Mouse (Mus musculus) ES-E14 (cell line): ENCODE measurements at regions not wholly inside any gene's neighbourhood (a gene's known extent, or its start where the extent isn't known, plus 50 kb on each side); places are given as distances from the start of the nearest gene placed in this dataset.
A peak's percentile ranks its signal among the peaks of the same experiment; 100 is the strongest.

Experiments used
- DNase-seq: peaks from one replicate; pipeline ENCODE4 v3.0.0-alpha.2; 2013; ENCODE audit warnings: low read depth, low spot score
- H3K27ac ChIP-seq: 2 replicates; pipeline ENCODE4 v1.5.1; 2012; ENCODE audit warnings: low read depth, mild to moderate bottlenecking, low read length, moderate library complexity, mixed read lengths; ENCODE audit not compliant: poor library complexity, insufficient read depth, severe bottlenecking
- H3K36me3 ChIP-seq: 2 replicates; pipeline ENCODE4 v1.6.1; 2012; ENCODE audit warnings: mild to moderate bottlenecking, low read length, moderate library complexity, mixed read lengths; ENCODE audit not compliant: control insufficient read depth, poor library complexity, insufficient read depth, severe bottlenecking
- H3K4me1 ChIP-seq, 2 experiments: fragments of 150-350 bp in 1 of 2; sonication (generic) in 1 of 2; 2 replicates each; pipeline ENCODE4 v1.6.1; 2012; ENCODE audit warnings: low read length in 2 of 2, mild to moderate bottlenecking in 1 of 2, mixed read lengths in 1 of 2; ENCODE audit not compliant: control insufficient read depth in 2 of 2, insufficient read depth in 2 of 2, poor library complexity in 1 of 2
- H3K4me3 ChIP-seq, 2 experiments: fragments of 150-350 bp in 1 of 2; sonication (generic) in 1 of 2; 2 replicates each; pipeline ENCODE4 v1.5.1; 2012; ENCODE audit warnings: low read length in 2 of 2, low read depth in 1 of 2, mild to moderate bottlenecking in 1 of 2, mixed read lengths in 1 of 2; ENCODE audit not compliant: insufficient read depth in 1 of 2, poor library complexity in 1 of 2, severe bottlenecking in 1 of 2
- H3K9ac ChIP-seq: 2 replicates; pipeline ENCODE4 v1.6.1; 2012; ENCODE audit warnings: low read depth, mild to moderate bottlenecking, low read length, mixed read lengths; ENCODE audit not compliant: poor library complexity, insufficient read depth, severe bottlenecking
- H3K9me3 ChIP-seq: fragments of 150-350 bp; sonication (generic); 2 replicates; pipeline ENCODE4 v1.6.1; 2012; ENCODE audit warnings: low read depth, mild to moderate bottlenecking, low read length; ENCODE audit not compliant: control insufficient read depth, insufficient read depth
- CHD2 ChIP-seq: IDR thresholded peaks from 2 replicates; pipeline ENCODE4 v1.6.1; 2014; ENCODE audit warnings: mild to moderate bottlenecking, low read depth, low read length, inconsistent platforms
- HCFC1 ChIP-seq: IDR thresholded peaks from 2 replicates; pipeline ENCODE4 v1.6.1; 2012; ENCODE audit warnings: low read length, inconsistent platforms, borderline replicate concordance; ENCODE audit not compliant: insufficient read depth
- MAFK ChIP-seq: IDR thresholded peaks from 2 replicates; pipeline ENCODE4 v1.6.1; 2014; ENCODE audit warnings: mild to moderate bottlenecking, low read depth, low read length, inconsistent platforms; ENCODE audit not compliant: insufficient read depth
- ZC3H11A ChIP-seq: IDR thresholded peaks from 2 replicates; pipeline ENCODE4 v1.6.1; 2012; ENCODE audit warnings: low read depth, mild to moderate bottlenecking, inconsistent platforms, low read length, borderline replicate concordance
- ZNF384 ChIP-seq: IDR thresholded peaks from 2 replicates; pipeline ENCODE4 v1.6.1; 2012; ENCODE audit warnings: low read depth, low read length, inconsistent platforms
- in situ Hi-C, 2 experiments: fragments of 600-800 bp; cut with MboI; formaldehyde crosslinking; loops; one replicate each; pipeline ENCODE4 v1.15.1; 2025; ENCODE audit warnings: low sequenced_read_pairs in 2 of 2, inconsistent platforms in 1 of 2; ENCODE audit not compliant: unreplicated experiment in 2 of 2

GRCm38 (mm10) chr16:12764166-12764565 lies 345.3 kb upstream of the Ercc4 start:
- peaks cover 2 to 6% of the 10 kb centered on the region in 2 experiments; a peak in 3 of 4 replicates for H3K4me1 ChIP-seq
- H3K36me3 ChIP-seq = no peaks in the 10 kb centered on the region
- H3K9me3 ChIP-seq = no peaks in the 10 kb centered on the region
- no peak overlapping the region for H3K27ac ChIP-seq
- DNase-seq = no peak
- in situ Hi-C loops = no loop called here
- no peak for TF ChIP-seq ZC3H11A
- TF ChIP-seq ZNF384 = no peak
- TF ChIP-seq MAFK = no peak
- TF ChIP-seq HCFC1 = no peak
- TF ChIP-seq CHD2 = no peak
- no peak overlapping the region for H3K4me3 ChIP-seq
- no peak overlapping the region for H3K9ac ChIP-seq

GRCm38 (mm10) chr16:12764608-12765007 lies 344.9 kb upstream of the Ercc4 start:
- no peak for TF ChIP-seq CHD2
- no peak for TF ChIP-seq ZNF384
- no peak for TF ChIP-seq HCFC1
- TF ChIP-seq MAFK = no peak
- TF ChIP-seq ZC3H11A = no peak
- Histone ChIP-seq H3K4me1 (peaks cover 2 to 6% of the 10 kb centered on the region in 2 experiments; a peak in 3 of 4 replicates), H3K9me3 (0 out of 2 replicates have a peak, but pooled peaks cover 2% of the 10 kb centered on the region), H3K9ac (no peak overlapping the region), H3K4me3 (no peak overlapping the region), H3K36me3 (no peaks in the 10 kb centered on the region), H3K27ac (no peak overlapping the region)
- in situ Hi-C loops = no loop called here
- no peak for DNase-seq

- peaks cover 2 to 6% of the 10 kb centered on the region in 2 experiments; a peak in 3 of 4 replicates for H3K4me1 ChIP-seq
- no peaks in the 10 kb centered on the region; the same call in 1 of the 2 replicates for H3K36me3 ChIP-seq
- H3K27ac ChIP-seq = no peak overlapping the region
- no peak for TF ChIP-seq MAFK
- no peak for TF ChIP-seq ZC3H11A
- no peak for TF ChIP-seq ZNF384
- no peak for TF ChIP-seq CHD2
- TF ChIP-seq HCFC1 = no peak
- no peak overlapping the region for H3K9ac ChIP-seq
- no peak for DNase-seq
- no peak overlapping the region for H3K4me3 ChIP-seq
- 0 out of 2 replicates have a peak, but pooled peaks cover 3% of the 10 kb centered on the region for H3K9me3 ChIP-seq
- in situ Hi-C loops = no loop called here
Measured at GRCm38 (mm10) chr16:12766846-12767245, 342.6 kb upstream of the Ercc4 start.

GRCm38 (mm10) chr16:12768161-12768895 lies 341.2 kb upstream of the Ercc4 start:
- TF ChIP-seq ZC3H11A (no peak), HCFC1 (no peak), CHD2 (no peak), MAFK (no peak)
- in situ Hi-C loops = no loop called here
- peak overlapping the region; percentile 87; the same call in 1 of the 2 replicates for H3K27ac ChIP-seq

More at GRCm38 (mm10) chr16:12768161-12768895, 341.2 kb upstream of the Ercc4 start:
- H3K4me1 ChIP-seq = peaks cover 2 to 6% of the 10 kb centered on the region in 2 experiments; a peak in 3 of 4 replicates
- DNase-seq = no peak
- H3K9me3 ChIP-seq = 0 out of 2 replicates have a peak, but pooled peaks cover 3% of the 10 kb centered on the region
- no peak overlapping the region for H3K4me3 ChIP-seq
- H3K9ac ChIP-seq = no peak overlapping the region
- H3K36me3 ChIP-seq = no peaks in the 10 kb centered on the region; the same call in 1 of the 2 replicates
